Mouse (Mus musculus): ENCODE data around the gene Acot11. TPM values are rescaled to one million over a fixed set of nuclear protein-coding genes. Genes with fewer than 3 reads are reported as not detected.

Acot11 gene
- total RNA-seq, 2 experiments from 2014 or later: 1.0 TPM

GRCm38 (mm10) chr4:106707957-106708356 lies 96.8 kb downstream of the Acot11 start:
- ATAC-seq (replicated peaks; ENCODE audit: low FRiP score, low TSS enrichment, poor library complexity, severe bottlenecking): no peak

GRCm38 (mm10) chr4:106705096-106705665 lies 99.6 kb downstream of the Acot11 start:
- ATAC-seq (replicated peaks; ENCODE audit: low FRiP score, low TSS enrichment, poor library complexity, severe bottlenecking): no peak

- ATAC-seq (replicated peaks; ENCODE audit: low FRiP score, low TSS enrichment, poor library complexity, severe bottlenecking): no peak
Measured at GRCm38 (mm10) chr4:106704416-106704815, 100.4 kb downstream of the Acot11 start.

GRCm38 (mm10) chr4:106703956-106704355 lies 100.8 kb downstream of the Acot11 start:
- ATAC-seq (replicated peaks; ENCODE audit: low FRiP score, low TSS enrichment, poor library complexity, severe bottlenecking): no peak

- no peak for ATAC-seq (replicated peaks; ENCODE audit: low FRiP score, low TSS enrichment, poor library complexity, severe bottlenecking)
Measured at GRCm38 (mm10) chr4:106700798-106701197, 104.0 kb downstream of the Acot11 start.

- ATAC-seq (replicated peaks; ENCODE audit: low FRiP score, low TSS enrichment, poor library complexity, severe bottlenecking): peak; percentile 84
Measured at GRCm38 (mm10) chr4:106699989-106700388, 104.8 kb downstream of the Acot11 start.

Other genes with a start within 250 kb of the Acot11 start
- 27.7 and 27.8 TPM in 2 replicates for gene Dhcr24, start 244.0 kb downstream of the Acot11 start, total RNA-seq (2014; fragmentation: Nextera tagmentation)
- 9.4 and 11.2 TPM in 2 replicates for gene Dhcr24, start 244.0 kb downstream of the Acot11 start, total RNA-seq (2017)
- not detected in 2 replicates for gene Lexm, start 187.8 kb downstream of the Acot11 start, total RNA-seq (2014; fragmentation: Nextera tagmentation)
- not detected in 2 replicates for gene Lexm, start 187.8 kb downstream of the Acot11 start, total RNA-seq (2017)
- not detected in 2 replicates for gene Ttc22, start 182.6 kb downstream of the Acot11 start, total RNA-seq (2014; fragmentation: Nextera tagmentation)
- not detected in 2 replicates for gene Ttc22, start 182.6 kb downstream of the Acot11 start, total RNA-seq (2017)
- 6.9 and 9.0 TPM in 2 replicates for gene Pars2, start 153.9 kb downstream of the Acot11 start, total RNA-seq (2014; fragmentation: Nextera tagmentation)
- 5.9 and 6.4 TPM in 2 replicates for gene Pars2, start 153.9 kb downstream of the Acot11 start, total RNA-seq (2017)
- 53.0 and 56.3 TPM in 2 replicates for gene Ttc4, start 126.1 kb downstream of the Acot11 start, total RNA-seq (2014; fragmentation: Nextera tagmentation)
- 34.8 and 47.4 TPM in 2 replicates for gene Ttc4, start 126.1 kb downstream of the Acot11 start, total RNA-seq (2017)
- gene Mroh7, start 74.1 kb downstream of the Acot11 start, total RNA-seq (2014; fragmentation: Nextera tagmentation): not detected in 2 replicates
- not detected in 2 replicates for gene Mroh7, start 74.1 kb downstream of the Acot11 start, total RNA-seq (2017)
- not detected in 2 replicates for gene Fam151a, start 71.1 kb downstream of the Acot11 start, total RNA-seq (2014; fragmentation: Nextera tagmentation)
- gene Fam151a, start 71.1 kb downstream of the Acot11 start, total RNA-seq (2017): not detected in 2 replicates
- 104 and 138 TPM in 2 replicates for gene Ssbp3, start 105.7 kb upstream of the Acot11 start, total RNA-seq (2014; fragmentation: Nextera tagmentation)
- gene Ssbp3, start 105.7 kb upstream of the Acot11 start, total RNA-seq (2017): 50.5 and 63.4 TPM in 2 replicates

Data from megakaryocyte-erythroid progenitor cell, adult 5-6 weeks (primary cell).